Mouse (Mus musculus) megakaryocyte progenitor cell, adult 5-6 weeks (primary cell): ENCODE data around the gene Nppb. TPM values are rescaled to one million over a fixed set of nuclear protein-coding genes. Genes with fewer than 3 reads are reported as not detected.

Experiments
- ATAC-seq: replicated peaks from 2 replicates; pipeline ENCODE4 v1.8.0; 2016; ENCODE audit warnings: mild to moderate bottlenecking, moderate TSS enrichment, inconsistent platforms; ENCODE audit not compliant: poor library complexity
- total RNA-seq, 2 experiments: library from RNA; stranded (forward) in 1 of 2; stranded (reverse) in 1 of 2; fragments of 157-497, 149-512 nt in 1 of 2; fragments of 200-1000 nt in 1 of 2; gene quantifications; 2 replicates each; pipeline versions ENCODE4 v1.2.3 to v1.2.4; 2015 to 2017

The Nppb gene
- total RNA-seq (2015) (not detected in 2 replicates), total RNA-seq (2017) (not detected in 2 replicates)

DNA sequence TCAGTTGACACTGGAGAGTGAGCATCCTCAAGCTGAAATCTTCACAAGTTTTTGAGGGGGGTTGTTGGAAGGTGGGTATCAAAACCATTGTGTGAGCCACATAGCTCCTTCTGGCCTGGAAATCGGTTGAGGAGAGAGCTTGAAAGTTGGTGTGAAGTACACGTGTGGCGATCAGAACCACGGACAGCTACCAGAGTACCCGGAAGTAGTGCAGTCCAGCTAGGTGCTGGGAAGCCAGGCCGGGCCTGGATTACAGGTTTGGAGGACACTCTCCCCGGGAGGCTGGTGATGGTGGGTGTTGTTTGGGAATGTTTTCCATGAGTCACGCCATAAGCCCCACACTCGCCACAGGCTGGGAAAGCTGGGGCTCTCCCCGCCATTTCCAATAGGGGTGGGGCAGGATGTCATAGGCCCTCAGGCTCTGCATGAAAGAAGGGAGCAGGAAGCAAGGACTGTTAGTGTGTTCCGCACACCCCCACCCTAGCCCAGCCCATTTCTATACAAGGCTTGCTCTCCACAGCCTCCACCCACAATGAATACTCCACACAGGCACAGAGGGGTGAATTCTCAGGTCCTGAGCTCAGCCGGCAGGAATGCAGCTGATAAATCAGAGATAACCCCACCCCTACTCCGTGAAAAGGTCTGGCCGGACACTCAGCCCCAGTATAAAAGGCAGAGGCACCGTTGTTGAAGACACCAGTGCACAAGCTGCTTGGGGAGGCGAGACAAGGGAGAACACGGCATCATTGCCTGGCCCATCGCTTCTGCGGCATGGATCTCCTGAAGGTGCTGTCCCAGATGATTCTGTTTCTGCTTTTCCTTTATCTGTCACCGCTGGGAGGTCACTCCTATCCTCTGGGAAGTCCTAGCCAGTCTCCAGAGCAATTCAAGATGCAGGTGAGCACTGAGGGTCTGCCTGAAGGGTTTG is at the start of gene Nppb:
Nppb (plus strand) TSS at position 584 of the 928 bp plus-strand sequence.
- ATAC-seq, result peak; percentile 96

DNA sequence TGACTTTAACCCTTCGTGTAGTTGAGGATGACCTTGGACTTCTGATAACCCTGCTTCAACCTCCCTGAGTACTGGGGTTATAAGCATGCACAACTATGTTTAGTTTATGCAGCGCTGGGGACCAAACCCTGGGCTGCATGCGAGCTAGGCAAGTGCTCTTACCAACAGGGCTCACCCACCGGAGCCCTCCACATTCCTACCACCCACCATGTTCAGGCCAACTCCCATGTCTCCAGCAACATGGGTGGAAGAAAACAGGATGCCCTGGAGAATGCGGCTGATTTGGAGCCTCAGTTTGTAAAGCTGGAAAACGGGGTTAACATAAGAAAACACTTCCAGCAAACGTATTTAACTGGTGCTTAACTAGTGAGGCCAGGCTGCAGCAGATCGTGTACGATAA is 49.7 kb upstream of the Nppb start:
- no peak for ATAC-seq

DNA sequence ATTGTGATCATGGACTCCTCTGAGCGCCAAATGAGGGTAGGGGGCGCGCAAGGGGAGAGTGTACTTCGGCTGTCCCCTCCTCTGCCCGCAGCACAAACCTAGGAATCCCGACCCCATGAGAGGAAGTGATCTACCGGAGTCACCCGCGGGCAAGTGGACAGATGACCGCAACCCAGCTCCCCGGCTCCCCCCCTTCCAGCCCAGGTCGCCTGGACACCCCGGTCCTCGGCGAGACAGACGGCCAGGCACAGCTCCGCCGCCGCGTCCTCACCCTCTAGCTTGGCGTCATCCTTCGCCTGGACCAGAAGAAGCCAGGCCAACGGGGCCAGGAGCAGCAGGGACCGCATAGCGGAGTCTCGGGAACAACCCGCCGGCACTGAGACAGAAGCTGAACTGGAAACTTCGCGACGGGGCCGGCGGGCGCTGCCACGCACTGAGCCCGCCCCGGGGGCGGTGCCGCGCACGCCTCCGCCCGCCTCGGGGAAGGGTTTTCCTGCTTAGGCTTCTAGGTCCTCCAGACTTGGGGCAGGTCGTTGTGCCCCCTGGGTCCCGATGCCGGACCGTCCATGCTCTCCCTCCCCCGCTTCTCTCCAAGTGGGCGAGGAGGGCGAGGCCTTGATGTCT is 49.1 kb upstream of the Nppb start, which contains the start of gene Plod1:
Plod1 (minus strand) TSS at position 437 of the 624 bp plus-strand sequence.
- peak; percentile 58 for ATAC-seq

DNA sequence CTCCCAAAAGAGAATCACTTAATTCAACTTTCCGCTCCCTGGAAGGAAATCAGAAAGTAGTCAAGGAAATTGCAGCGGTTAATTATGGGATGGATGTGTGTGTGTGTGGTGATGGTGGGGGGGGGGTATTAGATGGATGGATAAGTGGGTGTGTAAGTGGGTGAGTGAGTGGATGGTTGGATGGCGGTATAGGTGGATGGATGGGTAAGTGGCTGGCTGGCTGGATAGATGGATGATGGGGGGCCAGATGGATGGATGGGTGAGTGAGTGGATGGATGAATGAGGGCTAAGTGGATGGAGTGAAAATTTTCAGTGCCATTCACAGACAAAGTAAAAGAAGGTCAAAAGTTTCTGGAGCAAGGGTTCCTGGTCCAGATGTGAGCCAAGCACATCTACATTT is 48.6 kb upstream of the Nppb start:
- ATAC-seq, result no peak

DNA sequence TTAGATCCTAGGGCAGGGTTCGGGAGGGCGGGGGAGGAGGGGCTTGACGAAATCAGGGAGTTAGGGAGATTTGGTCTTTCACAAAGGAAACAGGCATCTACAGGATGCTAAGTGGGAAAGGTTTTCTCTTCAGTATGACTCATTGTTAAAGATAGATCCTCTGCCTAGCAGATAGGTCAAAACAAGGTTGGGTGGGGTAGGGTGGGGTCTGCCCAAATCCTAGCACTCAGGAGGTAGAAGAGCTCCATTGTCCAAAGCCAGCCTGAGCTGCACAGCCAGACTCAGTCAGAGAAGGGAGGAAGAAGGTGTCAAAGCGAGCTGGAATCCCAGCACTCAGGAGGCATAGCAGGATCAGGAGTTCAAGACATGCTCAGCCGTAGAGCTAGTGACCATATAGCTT is 48.1 kb upstream of the Nppb start:
- ATAC-seq, result no peak

DNA sequence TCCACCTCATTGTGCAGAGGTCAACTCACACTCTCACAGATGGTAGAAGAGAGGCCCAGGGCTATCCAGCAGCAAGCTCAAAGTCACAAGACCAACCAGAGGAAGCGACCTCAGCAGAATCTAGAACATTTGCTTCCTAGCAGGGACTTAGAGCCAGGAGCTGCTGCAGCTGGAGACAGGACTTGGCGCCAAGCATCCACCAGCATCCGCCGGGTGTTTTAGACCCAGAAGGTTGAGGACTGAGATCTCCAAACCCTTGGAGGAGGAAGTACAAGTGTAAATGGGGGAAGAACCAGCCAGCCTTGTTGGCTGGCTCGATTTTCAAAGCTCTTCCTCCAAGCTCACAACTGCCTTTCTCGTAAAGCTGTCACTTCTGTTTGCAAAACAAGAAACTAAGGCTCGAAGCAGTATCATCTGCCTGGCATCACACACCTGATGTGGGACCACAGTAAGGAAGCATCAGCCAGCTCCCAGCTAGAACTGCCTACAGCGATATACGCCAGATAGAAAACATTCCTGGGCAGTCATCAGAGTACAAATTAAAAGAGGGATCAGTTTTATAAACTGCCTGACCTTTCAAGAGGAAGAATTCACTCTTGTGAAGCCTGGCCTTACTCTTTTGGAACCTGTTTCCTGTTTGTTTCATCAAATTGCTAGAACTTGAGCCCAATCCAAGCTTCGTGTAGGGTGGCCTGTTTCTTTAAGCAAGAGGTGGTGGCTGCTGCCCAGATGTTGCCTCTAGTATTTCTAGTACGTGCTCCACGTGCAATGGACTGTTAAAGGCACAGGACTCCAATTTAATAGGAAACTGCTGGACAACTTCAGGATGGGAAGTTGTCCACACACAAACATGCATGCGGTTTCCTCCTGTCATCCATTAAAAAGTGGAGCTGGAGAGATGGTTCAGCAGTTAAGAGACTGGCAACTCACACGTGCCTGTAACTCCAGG is 47.2 kb upstream of the Nppb start:
- no peak for ATAC-seq

DNA sequence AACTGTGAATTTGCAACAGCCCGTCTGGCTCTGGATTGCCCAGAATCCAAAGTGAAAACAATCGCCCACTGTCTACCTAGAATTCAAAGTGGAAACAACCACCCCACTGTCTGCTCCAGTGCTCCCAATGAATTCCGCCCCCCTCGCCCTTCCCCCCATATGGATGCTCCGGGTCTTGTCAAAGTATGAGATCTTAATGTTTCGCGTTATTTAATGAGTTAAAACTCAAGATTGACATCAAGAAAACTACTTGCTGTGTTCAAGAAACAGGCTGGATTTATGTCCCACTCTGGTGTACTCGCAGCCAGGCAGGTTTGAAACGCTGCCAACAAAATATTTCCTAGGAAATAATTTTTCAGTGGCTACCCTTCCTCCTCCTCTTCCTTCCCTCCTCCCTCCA is 45.5 kb upstream of the Nppb start:
- no peak for ATAC-seq

DNA sequence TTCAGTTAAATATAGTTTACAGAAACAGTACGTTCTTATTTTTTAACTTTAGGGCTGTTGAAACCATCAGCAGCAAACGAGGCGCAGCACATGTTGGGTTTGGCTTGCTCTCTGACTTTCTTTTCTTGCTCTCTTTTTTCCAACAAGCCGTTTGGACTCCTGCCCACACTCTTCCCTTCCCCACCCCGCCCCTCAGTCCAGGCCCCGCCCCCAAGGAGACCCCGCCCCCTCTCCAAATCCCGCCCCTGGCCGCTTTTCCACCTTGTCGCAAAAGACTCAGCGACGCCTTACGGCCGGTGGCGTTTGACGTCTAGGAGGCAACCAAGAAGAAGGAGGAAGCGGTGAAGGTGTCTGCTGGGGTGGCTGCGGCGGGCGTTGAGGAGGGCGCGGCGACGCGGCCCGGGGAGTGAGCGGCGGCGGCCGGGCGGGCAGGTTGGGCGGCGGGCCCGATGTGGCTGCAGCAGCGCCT is 45.0 kb upstream of the Nppb start, which contains the start of gene 2510039O18Rik:
2510039O18Rik (plus strand) TSS at position 320 of the 469 bp plus-strand sequence.
- ATAC-seq, result peak; percentile 79

DNA sequence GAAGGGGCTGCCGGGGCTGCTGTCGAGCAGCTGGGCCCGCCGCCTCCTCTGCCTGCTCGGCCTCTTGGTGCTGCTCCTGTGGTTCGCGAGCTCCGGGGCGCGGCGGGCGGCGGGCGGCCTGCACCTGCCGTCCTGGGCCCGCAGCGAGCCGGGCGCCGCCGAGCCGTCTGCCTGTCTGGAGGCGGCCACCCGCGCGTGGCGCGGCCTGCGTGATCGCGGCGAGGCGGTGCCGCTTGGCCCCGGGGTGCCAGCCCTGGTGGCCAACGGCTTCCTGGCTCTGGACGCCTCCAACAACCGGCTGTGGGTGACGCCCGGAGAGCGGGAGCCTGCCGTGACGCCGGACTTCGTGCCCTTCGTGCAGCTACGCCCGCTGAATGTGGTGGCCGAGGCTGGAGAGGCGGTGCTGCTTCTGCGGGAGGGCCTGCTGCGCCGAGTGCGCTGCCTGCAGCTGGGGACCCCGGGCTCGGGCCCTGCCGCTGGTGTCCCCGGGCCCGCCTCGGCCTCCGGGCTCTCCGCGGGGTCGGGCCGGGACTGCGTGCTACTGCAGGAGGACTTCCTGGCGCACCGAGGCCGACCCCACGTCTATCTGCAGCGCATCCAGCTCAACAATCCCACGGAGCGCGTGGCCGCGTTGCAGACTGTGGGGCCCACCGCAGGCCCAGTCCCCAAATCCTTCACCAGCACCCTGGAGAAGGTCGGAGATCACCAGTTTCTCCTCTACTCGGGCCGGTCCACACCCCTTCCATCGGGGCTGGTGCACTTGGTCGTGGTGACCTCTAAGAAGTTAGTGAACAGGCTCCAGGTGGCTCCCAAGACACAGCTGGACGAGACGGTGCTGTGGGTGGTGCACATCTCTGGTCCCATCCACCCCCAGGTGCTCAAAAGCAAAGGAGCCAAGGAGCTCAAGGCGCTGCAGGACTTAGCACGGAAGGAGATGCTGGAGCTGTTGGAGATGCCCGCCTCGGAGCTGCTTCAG is 44.3 kb upstream of the Nppb start:
- ATAC-seq, result peak; percentile 13

DNA sequence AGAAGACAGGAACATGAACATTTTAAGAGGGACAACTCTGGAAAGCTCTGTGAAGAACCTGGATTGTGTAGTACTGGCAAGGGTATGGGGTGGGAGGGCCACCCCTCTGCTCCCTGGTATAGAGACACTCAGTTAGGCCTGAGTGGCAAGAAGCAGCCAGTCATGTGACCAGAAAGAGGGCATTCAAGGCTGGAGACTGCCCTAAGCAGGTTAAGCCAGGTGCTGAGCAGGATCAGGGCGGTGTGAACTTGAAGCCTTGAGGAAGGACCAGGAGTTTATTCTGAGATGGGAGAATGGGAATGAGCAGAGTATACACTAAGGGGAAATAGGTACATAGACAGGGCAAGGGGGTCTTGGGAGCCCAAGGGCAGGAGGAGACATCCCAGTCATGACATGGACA is 42.6 kb upstream of the Nppb start:
- ATAC-seq, result no peak

DNA sequence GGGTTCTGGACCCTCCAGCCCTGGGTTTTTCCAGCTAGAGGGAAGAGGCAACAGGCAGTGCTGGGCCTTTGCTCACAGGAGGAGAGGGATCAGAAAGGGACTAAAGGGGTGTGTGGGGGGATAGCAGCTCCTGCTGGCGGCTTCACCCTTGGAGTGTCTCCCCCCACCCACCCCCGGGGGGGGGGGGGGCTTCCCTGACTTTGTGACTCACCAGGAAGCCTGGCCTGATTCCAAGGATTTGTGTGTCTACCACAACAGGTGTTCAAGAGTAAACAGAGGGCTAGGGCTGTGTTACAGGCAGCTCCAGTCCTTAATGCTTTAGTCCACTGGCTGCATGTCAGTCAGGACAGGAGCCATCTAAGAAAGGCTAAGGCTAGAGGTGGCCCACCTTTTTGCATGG is 38.1 kb upstream of the Nppb start:
- ATAC-seq, result no peak

DNA sequence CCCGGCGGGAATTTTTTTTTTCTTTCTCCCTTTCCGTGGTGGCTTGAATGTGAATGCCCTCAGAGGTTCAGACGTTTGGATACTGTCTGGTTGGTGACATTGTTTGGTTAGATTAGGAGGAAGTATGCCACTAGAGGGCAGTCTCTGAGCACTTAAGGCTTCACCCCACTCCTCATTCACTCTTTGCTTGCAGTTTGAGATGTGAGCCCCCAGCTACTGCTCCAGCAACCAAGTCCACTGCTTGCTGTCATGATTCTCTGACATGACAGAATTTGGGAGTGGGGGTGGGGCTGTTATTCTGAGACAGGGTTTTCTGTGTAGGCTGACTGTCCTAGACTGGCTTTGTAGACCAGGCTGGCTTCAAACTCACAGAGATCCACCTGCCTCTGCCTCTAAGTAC is 32.0 kb upstream of the Nppb start:
- peak; percentile 91 for ATAC-seq

DNA sequence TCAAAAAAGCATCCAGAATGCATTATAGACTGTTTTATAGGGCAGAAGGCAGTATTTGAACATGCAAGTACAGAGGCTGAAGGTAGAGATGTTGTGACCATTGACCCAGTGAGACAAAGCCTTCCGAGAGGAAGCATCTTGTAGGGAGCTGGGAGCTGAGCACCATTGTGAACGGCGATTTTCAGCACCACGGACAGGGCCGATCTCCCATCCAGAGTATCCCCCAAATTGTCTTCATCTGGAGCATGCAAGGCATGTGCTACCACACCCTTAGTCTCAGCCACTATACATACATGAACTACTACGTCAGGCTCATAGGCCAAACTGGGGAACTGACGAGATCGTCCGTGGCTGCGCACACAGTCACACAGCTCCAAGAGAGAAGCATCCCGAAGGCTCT is 28.4 kb upstream of the Nppb start:
- ATAC-seq, result peak; percentile 53

DNA sequence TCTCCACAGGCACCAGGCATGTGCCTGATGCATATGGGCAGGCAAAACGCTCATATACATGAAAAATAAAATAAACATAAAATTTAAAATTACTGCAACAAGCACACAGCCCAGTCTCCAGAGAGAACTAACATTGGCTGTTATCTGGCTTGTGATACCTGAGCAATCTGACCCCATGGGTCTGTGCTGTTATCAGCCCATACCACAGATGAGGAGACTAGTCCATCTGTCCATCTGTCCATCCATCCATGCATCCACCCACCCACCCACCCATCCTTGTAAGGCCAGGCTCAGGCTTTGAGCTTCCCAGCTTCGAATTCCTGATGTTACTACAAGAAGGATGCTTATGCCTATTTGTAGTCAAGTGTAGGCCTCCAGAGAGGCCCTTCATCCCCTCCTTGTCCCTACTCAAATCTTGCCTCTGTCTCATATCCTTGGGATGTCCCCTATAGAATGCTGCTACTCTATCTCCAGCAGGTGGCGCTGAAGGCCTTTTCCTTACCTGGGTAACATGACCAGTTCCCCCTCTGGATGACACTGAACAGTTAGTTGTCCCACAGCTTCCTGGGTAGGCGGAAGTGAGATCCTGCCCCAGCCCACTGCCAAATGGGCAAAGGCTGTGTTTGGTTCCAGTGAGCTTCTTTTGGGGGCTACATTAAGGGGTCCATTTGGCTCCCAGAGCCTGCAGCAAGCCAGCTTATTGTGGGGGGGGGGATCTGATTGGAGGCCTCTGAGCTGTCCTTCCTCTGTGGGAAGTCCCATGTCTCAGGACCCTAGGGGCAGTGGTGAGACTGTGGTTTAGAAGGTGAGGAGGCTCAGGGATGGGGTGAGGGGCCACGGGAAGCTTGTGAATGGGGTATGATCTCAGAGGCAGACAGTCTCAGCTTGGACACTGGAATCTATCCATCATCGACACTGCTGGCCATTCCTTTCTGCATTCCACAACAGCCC is 25.4 kb upstream of the Nppb start:
- ATAC-seq, result peak; percentile 96

DNA sequence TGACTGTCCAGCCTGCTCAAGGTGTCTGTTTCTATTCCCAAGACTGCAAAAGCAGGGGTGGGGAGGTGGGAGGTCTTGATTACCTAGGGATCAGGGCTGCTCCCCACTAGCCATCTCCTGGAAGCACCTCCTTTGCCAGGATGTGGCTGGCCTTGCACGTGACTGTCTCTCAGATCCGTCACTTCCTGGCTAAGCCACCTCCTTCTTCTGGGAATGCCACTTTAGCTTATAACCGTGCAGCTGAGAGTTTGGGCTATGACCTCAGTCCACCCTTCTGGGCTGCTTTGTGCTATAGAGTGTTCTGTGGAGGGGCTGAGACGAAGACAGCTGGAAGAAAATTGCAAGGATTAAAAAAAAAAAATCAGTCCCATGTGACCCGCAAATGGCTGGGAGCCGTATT is 22.8 kb upstream of the Nppb start:
- no peak for ATAC-seq

DNA sequence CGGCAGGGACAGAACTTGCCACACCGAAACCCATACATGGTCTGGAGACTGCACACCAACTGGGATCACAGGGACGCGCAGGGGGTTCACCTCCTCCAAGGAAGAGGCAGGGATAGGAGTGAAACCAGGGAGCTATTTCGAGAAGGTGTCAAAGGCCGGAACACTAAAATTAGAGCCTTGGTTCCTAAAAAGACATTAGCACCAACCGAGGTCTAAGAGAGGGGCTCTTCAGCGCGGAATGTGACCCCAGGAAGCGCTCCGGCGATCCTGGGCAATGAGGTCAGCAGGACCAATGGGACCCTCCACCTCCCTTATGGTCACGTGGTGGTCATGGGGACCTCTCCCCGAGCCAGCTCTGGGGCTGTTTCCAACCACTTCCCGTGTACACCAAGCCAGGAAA is 22.0 kb upstream of the Nppb start:
- ATAC-seq, result no peak

DNA sequence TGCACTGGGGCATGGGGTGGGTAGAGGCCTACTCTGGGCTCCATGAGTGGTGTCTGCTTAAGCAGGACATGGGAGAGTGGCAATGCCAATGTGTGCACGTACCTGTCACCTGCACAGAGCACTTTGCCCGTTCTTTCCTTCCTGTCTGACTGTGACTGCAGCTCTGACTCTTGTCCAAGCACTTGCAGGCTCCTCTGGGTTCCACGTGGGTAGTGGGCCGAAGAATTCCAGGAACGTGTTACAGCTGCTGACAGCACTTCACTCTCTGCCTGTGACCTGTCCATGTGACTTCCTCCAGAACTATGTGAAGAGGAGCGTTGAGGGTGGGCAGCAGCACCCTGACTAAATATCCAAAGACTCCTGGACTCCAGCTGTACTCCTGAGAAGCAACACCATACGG is 19.9 kb upstream of the Nppb start:
- ATAC-seq, result no peak

DNA sequence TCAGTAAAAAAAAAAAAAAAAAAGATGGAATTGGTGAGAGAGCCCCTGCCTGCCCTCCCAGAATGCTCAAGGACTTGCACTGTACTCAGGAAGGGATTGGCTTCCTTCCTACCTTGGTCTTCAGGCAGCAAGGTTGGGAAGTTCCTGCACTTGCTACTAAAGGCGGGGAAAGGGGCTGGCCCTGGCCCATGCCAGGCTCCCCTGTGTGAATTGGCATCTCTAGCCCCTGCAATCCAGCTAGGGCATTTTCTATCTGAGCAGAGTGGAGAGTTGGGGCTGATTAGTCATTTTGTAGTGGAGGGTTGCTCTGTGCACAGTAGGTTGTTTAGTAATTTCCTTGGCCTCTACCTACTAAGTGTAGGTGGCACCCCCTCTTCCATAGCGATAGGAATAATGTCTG is 16.8 kb upstream of the Nppb start:
- ATAC-seq, result no peak

DNA sequence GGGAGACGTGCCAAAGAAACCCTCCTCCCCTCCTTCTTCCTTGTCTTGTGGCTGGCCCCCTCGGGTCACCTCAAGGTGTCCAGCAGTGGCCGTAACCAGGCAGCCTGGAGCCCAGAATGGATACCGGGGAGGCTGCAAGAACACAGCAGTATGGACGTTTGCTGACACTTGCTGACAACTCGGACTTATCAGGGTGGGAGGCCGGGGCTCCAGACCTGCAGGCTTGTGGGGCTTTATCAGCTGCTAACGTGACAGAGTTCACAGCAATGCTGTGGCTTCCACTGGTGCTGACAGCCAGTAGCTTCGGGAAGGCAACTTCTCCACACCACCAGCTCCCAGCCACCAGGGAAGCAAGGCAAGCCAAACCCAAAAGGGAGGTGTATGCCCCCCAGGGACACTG is 16.3 kb upstream of the Nppb start:
- ATAC-seq, result no peak
